Comparison of ENCODE assay signal across 10 mouse cellular contexts in genomic region chr1:168213595-168213994, GRCm38 (mm10).
A peak's percentile ranks its signal among the peaks of the same experiment; 100 is the strongest.
DNase-seq lines count a peak whose midpoint lies in the region; ATAC-seq and TF ChIP-seq lines count a peak whose summit lies in the region.
"Had no signal": no experiment of that assay in that cellular context is flagged by ENCODE, and none has a peak within 500 bp of the region (broad histone marks: within the 10 kb centered on the region; RNA-seq: fewer than 3 reads in every experiment).

No protein-coding gene starts in this region.

- WGBS in neural tube, embryonic 12.5 days = 25% methylated on average over 3 of the region's 3 CpGs
- WGBS in hindbrain, embryonic 14.5 days = 21% methylated on average over 3 of the region's 3 CpGs

- peak overlapping the region; percentile 61 for H3K4me3 ChIP-seq in gastrocnemius, adult 2 months
- no peak overlapping the region for H3K4me3 ChIP-seq in neural tube, embryonic 12.5 days
- H3K4me3 ChIP-seq in hindbrain, embryonic 14.5 days (replicated peaks; ENCODE audit: low read length) = no peak overlapping the region
- H3K4me3 ChIP-seq: heart, embryonic 15.5 days; liver, embryonic 15.5 days had no signal

- TF ChIP-seq CTCF in gastrocnemius, adult 2 months (IDR thresholded peaks at IDR 0.05) = no peak

- peaks cover 39% of the 10 kb centered on the region for H3K4me1 ChIP-seq in neural tube, embryonic 12.5 days
- peaks cover 32% of the 10 kb centered on the region for H3K4me1 ChIP-seq in hindbrain, embryonic 14.5 days (replicated peaks; ENCODE audit: control insufficient read depth, insufficient read depth, low read length)

- peak overlapping the region; percentile 87 for H3K27ac ChIP-seq in gastrocnemius, adult 2 months
- no peak overlapping the region for H3K27ac ChIP-seq in neural tube, embryonic 12.5 days
- H3K27ac ChIP-seq in hindbrain, embryonic 14.5 days = peak overlapping the region; percentile 57
- H3K27ac ChIP-seq: liver, embryonic 15.5 days had no signal

- no peaks in the 10 kb centered on the region for H3K27me3 ChIP-seq in neural tube, embryonic 12.5 days (replicated peaks)
- no peaks in the 10 kb centered on the region for H3K27me3 ChIP-seq in hindbrain, embryonic 14.5 days (ENCODE audit: control insufficient read depth, insufficient read depth, low read length)
- H3K27me3 ChIP-seq: heart, embryonic 15.5 days; liver, embryonic 15.5 days had no signal

- H3K4me2 ChIP-seq in neural tube, embryonic 12.5 days (replicated peaks) = no peak overlapping the region
- H3K4me2 ChIP-seq in hindbrain, embryonic 14.5 days (replicated peaks) = peak overlapping the region; percentile 7
- H3K4me2 ChIP-seq: liver, embryonic 15.5 days had no signal

- intact Hi-C loops in gastrocnemius, adult 2 months (cut with DNase I) = loop anchor here (5.0 kb wide), 3 partner anchors 121 to 544 kb away; no protein-coding TSS in a partner anchor

- H3K9ac ChIP-seq in neural tube, embryonic 12.5 days = no peak overlapping the region
- no peak overlapping the region for H3K9ac ChIP-seq in hindbrain, embryonic 14.5 days
- H3K9ac ChIP-seq: heart, embryonic 15.5 days; liver, embryonic 15.5 days had no signal

- peaks cover 12% of the 10 kb centered on the region for H3K36me3 ChIP-seq in neural tube, embryonic 12.5 days
- peaks cover 8% of the 10 kb centered on the region; the same call in 1 of the 2 replicates for H3K36me3 ChIP-seq in hindbrain, embryonic 14.5 days (replicated peaks; ENCODE audit: control insufficient read depth, insufficient read depth)
- H3K36me3 ChIP-seq: liver, embryonic 15.5 days had no signal

- ATAC-seq in neural tube, embryonic 12.5 days (ENCODE audit: low FRiP score, low read depth) = peak; percentile 49; the same call in 1 of the 2 replicates
- ATAC-seq in hindbrain, embryonic 14.5 days (ENCODE audit: low FRiP score) = peak; percentile 16; the same call in 1 of the 2 replicates

- peak; percentile 64 for DNase-seq in gastrocnemius, adult 2 months
- no peak for DNase-seq in gastrocnemius, postnatal 4 days (ENCODE audit: low spot score in 2 of 2)
- DNase-seq in neural tube, embryonic 10.5 days (ENCODE audit: extremely low spot score, low spot score) = no peak
- no peak for DNase-seq in hindbrain, embryonic 14.5 days (ENCODE audit: low spot score)
- no peak for DNase-seq in adrenal gland, postnatal 4 days (ENCODE audit: low spot score in 2 of 2)
- DNase-seq in spleen, postnatal 10 days (ENCODE audit: low spot score in 2 of 2) = no peak
- DNase-seq in right cerebral cortex, postnatal 36 days (ENCODE audit: low spot score in 2 of 2) = no peak

- H3K9me3 ChIP-seq in neural tube, embryonic 12.5 days = no peaks in the 10 kb centered on the region
- no peaks in the 10 kb centered on the region for H3K9me3 ChIP-seq in hindbrain, embryonic 14.5 days (ENCODE audit: control insufficient read depth, low read length)
- H3K9me3 ChIP-seq: heart, embryonic 15.5 days; liver, embryonic 15.5 days had no signal
